Mouse (Mus musculus) regulatory T cell (primary cell): ENCODE measurements around the gene Ino80b.

Experiments
- in situ Hi-C: fragments of 300-600 bp; cut with MboI, MseI; formaldehyde crosslinking; loops from one replicate; pipeline ENCODE4 v1.15.1; 2025; ENCODE audit warnings: high pct_unique_total_duplicates

The Ino80b gene

GRCm38 (mm10) chr6:83086121-83087035 lies 38.9 kb downstream of the Ino80b start, which contains the start of gene Lbx2:
TSS of gene Lbx2 (plus strand) at chr6:83086367.
- in situ Hi-C loops = no loop called here

GRCm38 (mm10) chr6:83084477-83084876 lies 40.8 kb downstream of the Ino80b start:
- in situ Hi-C loops = no loop called here

DNA sequence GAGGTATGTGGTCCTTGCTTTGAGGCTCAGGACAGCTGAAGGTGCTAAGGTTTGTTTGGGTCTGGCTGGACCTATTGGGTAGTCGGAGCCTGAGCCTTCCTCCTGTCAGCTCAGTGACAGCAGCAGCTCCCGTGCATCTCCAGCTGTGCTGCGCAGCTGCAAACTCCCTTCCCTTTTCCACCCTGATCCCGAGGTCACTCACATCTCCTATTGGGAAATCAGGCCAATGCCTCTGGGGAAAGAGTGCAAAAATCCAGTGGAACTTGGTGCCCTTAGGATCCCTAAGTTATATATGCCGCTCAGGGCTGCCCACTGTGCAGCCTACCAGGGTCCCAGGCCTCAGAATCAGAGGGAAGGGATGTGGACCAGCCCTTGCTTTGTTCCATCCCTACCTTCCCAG lies 41.7 kb downstream of the Ino80b start:
- in situ Hi-C loops = no loop called here

DNA sequence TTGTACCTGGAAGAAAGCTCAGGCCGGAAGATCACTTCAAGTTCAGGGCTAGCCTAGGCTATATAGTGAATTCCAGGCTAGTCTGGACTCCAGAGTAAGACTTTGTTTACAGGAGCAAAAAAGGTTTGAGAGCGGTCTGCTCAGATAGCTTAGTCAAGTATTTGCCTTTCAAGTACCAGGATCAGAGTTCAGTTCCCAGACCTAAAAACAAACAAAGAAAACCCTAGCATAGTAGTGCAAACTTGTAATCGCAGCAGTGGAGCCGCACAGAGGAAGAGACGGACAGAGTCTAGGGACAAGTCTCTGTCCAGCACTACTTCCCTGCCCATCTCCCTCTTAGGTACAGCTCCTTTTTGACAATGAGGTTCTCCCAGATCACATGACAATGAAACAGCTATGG lies 45.0 kb downstream of the Ino80b start:
- in situ Hi-C loops = no loop called here

DNA sequence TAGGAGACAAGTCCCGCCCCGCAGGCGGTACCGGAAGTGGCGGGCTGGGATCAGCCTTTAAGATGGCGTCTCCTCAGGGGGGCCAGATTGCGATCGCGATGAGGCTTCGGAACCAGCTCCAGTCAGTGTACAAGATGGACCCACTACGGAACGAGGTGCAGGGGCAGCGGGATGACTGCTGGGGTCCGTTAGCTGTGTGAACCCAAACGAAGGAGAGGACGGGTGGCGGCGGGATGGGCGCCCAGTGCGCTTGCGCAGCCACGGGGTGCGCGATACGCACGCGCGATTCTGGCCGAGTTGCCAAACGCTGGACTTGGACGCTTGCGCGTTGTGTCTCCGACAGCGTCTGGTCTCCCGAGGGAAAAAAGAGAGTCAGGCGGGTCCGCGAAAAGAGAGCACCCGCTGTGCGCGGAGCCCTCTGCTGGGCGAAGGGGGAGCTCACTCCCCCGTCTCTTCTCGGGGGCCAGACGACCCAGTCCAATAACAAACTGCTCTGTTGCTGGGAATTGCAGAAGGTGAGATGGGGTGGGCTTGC lies 46.8 kb downstream of the Ino80b start:
- in situ Hi-C loops = no loop called here

DNA sequence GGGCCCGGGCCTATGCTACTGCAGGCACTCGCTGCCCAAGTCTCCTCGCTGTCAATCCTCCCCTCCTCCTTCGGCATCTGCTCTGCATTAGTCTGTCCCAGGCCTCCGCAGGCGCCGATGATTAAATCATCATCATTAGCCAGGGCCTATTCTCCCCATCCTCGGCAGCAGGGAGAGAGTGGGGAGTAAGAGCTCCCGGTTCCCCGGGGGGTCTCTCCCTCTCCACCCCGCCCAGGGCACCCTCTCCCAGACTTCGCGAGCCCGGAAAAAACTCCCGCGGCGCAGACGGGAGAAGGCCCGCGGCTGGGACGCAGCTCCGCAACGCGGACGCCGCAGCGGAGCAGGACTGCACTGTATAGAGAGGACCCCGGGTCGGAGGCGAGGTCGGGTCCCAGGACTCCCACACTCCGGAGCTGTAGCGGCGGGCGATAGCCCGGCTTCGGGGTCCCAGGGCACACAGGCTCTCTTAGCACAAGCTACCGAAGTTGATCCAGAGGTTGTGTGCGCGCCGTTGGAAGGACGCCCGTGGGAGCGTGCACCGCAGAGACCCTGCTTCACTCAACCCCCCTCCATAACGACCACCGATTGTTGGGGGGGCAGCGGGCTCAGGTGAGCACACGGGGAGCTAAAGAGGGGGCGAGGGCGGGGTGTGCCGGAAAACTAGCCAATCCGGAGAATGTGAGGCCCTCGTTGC lies 47.5 kb downstream of the Ino80b start, which contains the start of gene Pcgf1:
Gene Pcgf1 (plus strand): TSS at position 240 of the 694 bp plus-strand sequence.
- in situ Hi-C loops = no loop called here

- in situ Hi-C loops = no loop called here
Observed at GRCm38 (mm10) chr6:83074979-83075378, 50.3 kb downstream of the Ino80b start.
